Mouse (Mus musculus) heart, adult 2 months (tissue): ENCODE results near the gene Irf4.

ENCODE experiments used
- CTCF ChIP-seq: fragments of 200-600 bp; IDR thresholded peaks from 2 replicates; pipeline ENCODE4 v1.8.1; 2022; ENCODE audit warnings: antibody characterized with exemption, mild to moderate bottlenecking, moderate library complexity
- POLR2A ChIP-seq: fragments of 200-500 bp; IDR thresholded peaks from 2 replicates; pipeline ENCODE4 v1.6.1; 2011; ENCODE audit warnings: mild to moderate bottlenecking, low read depth, low read length, control low read depth; ENCODE audit not compliant: insufficient read depth

GRCm38 (mm10) chr13:30793616-30794015, 44.6 kb downstream of the Irf4 start:
- TF ChIP-seq CTCF: no peak
- no peak for TF ChIP-seq POLR2A
